Mouse (Mus musculus): ENCODE measurements around the gene Gm49510. TPM values are rescaled to one million over a fixed set of nuclear protein-coding genes. Genes with fewer than 3 reads are reported as not detected.

Gene Gm49510
- total RNA-seq, 2 experiments from 2014 or later, result not detected

- intact Hi-C loops (cut with DNase I; ENCODE audit: low total_unique reads), result no loop called here
Observed at GRCm38 (mm10) chr15:78912040-78912439, 12.6 kb downstream of the Gm49510 start.

GRCm38 (mm10) chr15:78913632-78914090 is 14.2 kb downstream of the Gm49510 start, which contains the start of gene Pdxp:
Gene Pdxp, plus strand, starts transcription at chr15:78913919.
- intact Hi-C loops (cut with DNase I; ENCODE audit: low total_unique reads), result no loop called here
- peak; percentile 97 for DNase-seq

More at GRCm38 (mm10) chr15:78912040-78912439, 12.6 kb downstream of the Gm49510 start:
- no peak for DNase-seq

- DNase-seq, result no peak
- intact Hi-C loops (cut with DNase I; ENCODE audit: low total_unique reads), result no loop called here
Observed at GRCm38 (mm10) chr15:78914091-78914822, 14.8 kb downstream of the Gm49510 start.

GRCm38 (mm10) chr15:78914823-78915659 is 15.6 kb downstream of the Gm49510 start:
- no peak for DNase-seq
- intact Hi-C loops (cut with DNase I; ENCODE audit: low total_unique reads), result no loop called here

- DNase-seq, result peak; percentile 65
- intact Hi-C loops (cut with DNase I; ENCODE audit: low total_unique reads), result no loop called here
Observed at GRCm38 (mm10) chr15:78915660-78916017, 16.2 kb downstream of the Gm49510 start.

GRCm38 (mm10) chr15:78916052-78916826 is 16.8 kb downstream of the Gm49510 start:
- DNase-seq, result no peak
- intact Hi-C loops (cut with DNase I; ENCODE audit: low total_unique reads), result no loop called here

- no peak for DNase-seq
- intact Hi-C loops (cut with DNase I; ENCODE audit: low total_unique reads), result no loop called here
Observed at GRCm38 (mm10) chr15:78918126-78918525, 18.7 kb downstream of the Gm49510 start.

- intact Hi-C loops (cut with DNase I; ENCODE audit: low total_unique reads), result no loop called here
- DNase-seq, result no peak
Observed at GRCm38 (mm10) chr15:78919914-78920313, 20.4 kb downstream of the Gm49510 start.

GRCm38 (mm10) chr15:78922700-78923099 is 23.2 kb downstream of the Gm49510 start:
- no peak for DNase-seq
- intact Hi-C loops (cut with DNase I; ENCODE audit: low total_unique reads), result no loop called here

GRCm38 (mm10) chr15:78923585-78923984 is 24.1 kb downstream of the Gm49510 start:
- no peak for DNase-seq
- intact Hi-C loops (cut with DNase I; ENCODE audit: low total_unique reads), result no loop called here

- no peak for DNase-seq
- intact Hi-C loops (cut with DNase I; ENCODE audit: low total_unique reads), result no loop called here
Observed at GRCm38 (mm10) chr15:78925129-78925528, 25.7 kb downstream of the Gm49510 start.

- DNase-seq, result peak; percentile 93
Observed at GRCm38 (mm10) chr15:78926021-78926919, 26.8 kb downstream of the Gm49510 start, which contains the start of gene Lgals1. Gene Lgals1, plus strand, starts transcription at chr15:78926725.

GRCm38 (mm10) chr15:78927021-78927787 is 27.7 kb downstream of the Gm49510 start:
- intact Hi-C loops (cut with DNase I; ENCODE audit: low total_unique reads), result no loop called here
- DNase-seq, result peak; percentile 75

More at GRCm38 (mm10) chr15:78926021-78926919, 26.8 kb downstream of the Gm49510 start, which contains the start of gene Lgals1:
- intact Hi-C loops (cut with DNase I; ENCODE audit: low total_unique reads), result no loop called here

- intact Hi-C loops (cut with DNase I; ENCODE audit: low total_unique reads), result no loop called here
- peak; percentile 87 for DNase-seq
Observed at GRCm38 (mm10) chr15:78927788-78928457, 28.5 kb downstream of the Gm49510 start.

- DNase-seq, result no peak
- intact Hi-C loops (cut with DNase I; ENCODE audit: low total_unique reads), result no loop called here
Observed at GRCm38 (mm10) chr15:78928539-78928938, 29.1 kb downstream of the Gm49510 start.

- intact Hi-C loops (cut with DNase I; ENCODE audit: low total_unique reads), result no loop called here
- no peak for DNase-seq
Observed at GRCm38 (mm10) chr15:78930192-78930706, 30.8 kb downstream of the Gm49510 start.

- intact Hi-C loops (cut with DNase I; ENCODE audit: low total_unique reads), result no loop called here
- DNase-seq, result no peak
Observed at GRCm38 (mm10) chr15:78930801-78931426, 31.4 kb downstream of the Gm49510 start.

Data from gastrocnemius, postnatal 14 days (tissue).